Mouse (Mus musculus): ENCODE data around the gene Olfr331. TPM values are rescaled to one million over a fixed set of nuclear protein-coding genes. Genes with fewer than 3 reads are reported as not detected.
"Not testable (repeated sequence)": the region's sequence is repeated elsewhere in the genome, so short reads cannot be mapped to it uniquely, and the experiment has no call there.

Olfr331 gene
- not detected in 2 replicates for polyA plus RNA-seq (2012; ENCODE audit: insufficient read depth, low replicate concordance)

DNA sequence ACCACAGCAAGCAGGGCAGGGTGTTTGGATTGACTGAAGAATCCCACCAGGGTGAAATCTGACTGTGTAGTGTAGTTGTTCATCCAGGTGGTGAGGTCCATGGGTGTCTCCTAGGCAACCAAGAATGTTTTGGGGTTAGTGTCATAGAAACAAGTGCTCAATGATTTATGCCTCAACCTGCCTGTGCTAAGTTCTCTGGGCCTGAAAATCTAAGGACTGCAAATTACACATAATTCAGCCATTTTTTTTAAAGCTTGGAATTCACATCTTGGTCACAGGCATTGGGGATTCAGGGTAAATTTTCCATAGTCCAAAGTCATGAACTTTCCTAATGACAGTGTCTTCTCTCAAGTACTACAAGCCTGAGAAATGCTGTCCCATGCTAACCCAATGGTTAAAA, at the start of gene Olfr331:
Gene Olfr331 (minus strand): TSS at position 101 of the 400 bp plus-strand sequence.
- not testable (repeated sequence) for H3K4me3 ChIP-seq (replicated peaks); H3K27me3 ChIP-seq (replicated peaks); H3K9me3 ChIP-seq; H3K4me1 ChIP-seq; H3K36me3 ChIP-seq (replicated peaks; ENCODE audit: low read length)

DNA sequence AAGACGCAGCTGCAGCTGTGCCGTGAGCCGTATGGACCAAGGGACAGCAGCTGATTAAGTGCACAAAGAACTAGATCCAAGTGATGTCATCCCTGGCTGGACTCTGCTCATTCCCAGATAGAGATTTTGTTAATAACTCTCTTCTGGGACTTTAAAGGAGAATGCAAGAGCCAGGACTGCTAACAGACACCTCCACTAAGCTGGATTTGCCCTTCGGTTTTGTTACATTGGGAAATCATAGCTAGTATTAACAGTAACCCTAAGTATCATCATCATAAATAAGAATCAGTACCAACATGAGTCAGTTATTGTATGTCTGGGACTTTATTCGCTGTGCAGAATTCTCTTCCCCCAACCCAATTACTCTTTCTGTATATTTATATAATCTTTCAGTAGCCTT, 44.0 kb upstream of the Olfr331 start, which contains the start of gene Olfr329-ps:
Gene Olfr329-ps (minus strand): TSS at position 101 of the 400 bp plus-strand sequence.
- no peaks in the 10 kb centered on the region for H3K4me1 ChIP-seq
- H3K4me3 ChIP-seq (replicated peaks), result no peak within 1 kb of the TSS
- no peaks in the 10 kb centered on the region for H3K36me3 ChIP-seq (replicated peaks; ENCODE audit: low read length)
- H3K9me3 ChIP-seq, result no peaks in the 10 kb centered on the region
- peaks cover 7% of the 10 kb centered on the region for H3K27me3 ChIP-seq (replicated peaks)
- TF ChIP-seq GATA1 (IDR thresholded peaks at IDR 0.05; ENCODE audit: borderline replicate concordance, low read length) (no peak), FLI1 (IDR thresholded peaks at IDR 0.05; ENCODE audit: low read length) (no peak)

DNA sequence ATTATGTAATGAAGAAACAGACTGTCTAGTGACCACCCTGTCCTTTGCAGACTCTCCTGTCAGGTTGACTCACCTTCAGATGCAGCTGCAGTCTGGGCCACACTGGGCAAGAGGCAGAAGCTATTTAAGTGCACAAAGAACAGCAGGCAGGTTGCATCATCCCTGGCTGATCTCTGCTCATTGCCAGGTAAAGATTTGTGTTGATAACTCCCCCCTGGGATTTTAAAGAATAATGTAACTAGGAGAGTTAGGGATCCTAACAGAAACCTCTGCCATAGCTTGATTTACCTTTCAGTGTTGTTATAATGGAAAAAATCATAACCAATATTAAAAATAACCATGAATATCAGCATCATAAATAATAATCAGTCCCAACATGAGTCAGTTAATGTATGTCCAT, 32.4 kb upstream of the Olfr331 start, which contains the start of gene Olfr330:
Gene Olfr330 (minus strand): TSS at position 101 of the 400 bp plus-strand sequence.
- not testable (repeated sequence) for H3K36me3 ChIP-seq (replicated peaks; ENCODE audit: low read length); H3K9me3 ChIP-seq; H3K4me3 ChIP-seq (replicated peaks); H3K4me1 ChIP-seq; H3K27me3 ChIP-seq (replicated peaks)

DNA sequence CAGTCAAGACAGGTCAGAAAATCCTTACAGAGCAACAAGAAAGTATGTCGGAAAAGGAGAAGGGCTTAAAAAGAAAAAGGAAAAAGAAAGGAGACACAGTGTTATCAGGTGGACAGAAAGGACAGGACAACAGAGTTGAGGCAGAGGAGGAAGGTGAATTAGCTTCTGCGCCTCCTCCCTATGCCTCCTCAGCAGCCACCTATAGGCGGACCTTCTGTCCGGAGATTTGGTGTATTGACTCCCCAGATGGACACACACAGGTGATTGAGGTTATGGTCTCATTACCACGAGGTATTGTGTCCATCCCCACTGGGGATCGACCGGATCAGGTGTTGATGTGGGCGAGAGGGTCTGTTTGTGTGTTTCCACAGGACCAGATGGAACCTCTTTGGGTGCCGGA, 17.4 kb upstream of the Olfr331 start:
- H3K9me3 ChIP-seq; H3K27me3 ChIP-seq (replicated peaks); H3K4me1 ChIP-seq; H3K4me3 ChIP-seq (replicated peaks); H3K36me3 ChIP-seq (replicated peaks; ENCODE audit: low read length): not testable (repeated sequence)

DNA sequence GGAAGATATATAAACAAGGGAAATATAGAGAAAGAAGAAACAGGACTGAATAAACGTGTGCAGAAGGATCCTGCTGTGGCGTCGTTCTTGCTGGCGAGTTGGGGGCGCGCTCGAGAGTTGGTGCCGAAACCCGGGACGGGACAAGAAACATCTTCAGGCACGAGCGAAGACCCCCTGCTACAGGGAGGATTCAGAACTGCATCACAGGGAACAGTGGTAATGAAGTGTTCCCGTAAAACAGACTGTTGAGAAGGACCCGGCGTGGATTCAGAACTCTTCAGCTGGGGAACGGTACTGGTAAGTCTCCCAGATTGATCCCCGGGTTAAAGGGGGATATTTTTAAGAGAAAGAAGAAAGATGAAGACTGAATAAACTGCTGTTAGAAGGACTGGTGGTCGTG, 16.5 kb upstream of the Olfr331 start:
- H3K27me3 ChIP-seq (replicated peaks); H3K36me3 ChIP-seq (replicated peaks; ENCODE audit: low read length); H3K4me3 ChIP-seq (replicated peaks); H3K9me3 ChIP-seq; H3K4me1 ChIP-seq: not testable (repeated sequence)

DNA sequence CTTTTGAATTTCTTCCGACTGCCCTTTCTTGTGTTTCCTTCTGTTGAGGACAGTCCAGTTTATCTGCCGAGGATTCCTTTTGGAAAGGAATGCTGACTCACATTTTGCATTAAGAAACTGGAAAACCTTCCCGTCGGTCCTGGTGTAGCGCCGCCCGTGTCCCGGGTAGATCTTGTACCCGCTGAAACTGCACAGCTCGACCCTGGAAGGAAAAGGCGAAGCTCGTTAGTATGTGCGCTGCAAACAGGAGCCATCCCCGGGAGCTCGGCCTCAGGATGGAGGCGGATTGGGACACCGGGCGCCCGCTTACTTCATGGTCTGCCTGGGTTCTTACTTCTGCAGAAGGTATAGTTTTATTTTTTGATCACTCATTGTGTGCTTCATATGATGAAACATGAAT, 6.7 kb upstream of the Olfr331 start:
- not testable (repeated sequence) for H3K36me3 ChIP-seq (replicated peaks; ENCODE audit: low read length); H3K9me3 ChIP-seq; H3K4me3 ChIP-seq (replicated peaks); H3K27me3 ChIP-seq (replicated peaks); H3K4me1 ChIP-seq

DNA sequence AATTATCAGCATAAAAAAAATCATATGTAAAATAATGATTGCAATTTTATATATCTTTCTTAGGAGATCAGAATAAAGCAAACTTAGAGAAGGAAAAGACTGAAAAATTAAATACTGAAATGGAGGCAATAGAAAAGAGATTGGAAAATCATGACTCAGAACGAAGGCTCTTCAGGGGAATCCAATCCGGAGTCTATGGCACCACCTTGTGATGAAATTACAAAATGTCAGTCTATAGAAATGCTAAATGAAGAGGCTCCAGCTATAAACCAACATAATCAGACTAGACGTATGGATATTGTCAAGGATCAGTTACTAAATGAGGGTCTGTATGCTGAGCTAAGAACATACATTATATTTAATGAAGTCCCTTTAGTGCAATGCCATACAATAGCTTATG, 3.1 kb downstream of the Olfr331 start:
- TF ChIP-seq GATA1 (IDR thresholded peaks at IDR 0.05; ENCODE audit: borderline replicate concordance, low read length) (no peak), FLI1 (IDR thresholded peaks at IDR 0.05; ENCODE audit: low read length) (no peak)
- Histone ChIP-seq H3K27me3 (replicated peaks) (peaks cover 3% of the 10 kb centered on the region), H3K36me3 (replicated peaks; ENCODE audit: low read length) (no peaks in the 10 kb centered on the region), H3K9me3 (no peaks in the 10 kb centered on the region), H3K4me1 (no peaks in the 10 kb centered on the region), H3K4me3 (replicated peaks) (no peak overlapping the region)

DNA sequence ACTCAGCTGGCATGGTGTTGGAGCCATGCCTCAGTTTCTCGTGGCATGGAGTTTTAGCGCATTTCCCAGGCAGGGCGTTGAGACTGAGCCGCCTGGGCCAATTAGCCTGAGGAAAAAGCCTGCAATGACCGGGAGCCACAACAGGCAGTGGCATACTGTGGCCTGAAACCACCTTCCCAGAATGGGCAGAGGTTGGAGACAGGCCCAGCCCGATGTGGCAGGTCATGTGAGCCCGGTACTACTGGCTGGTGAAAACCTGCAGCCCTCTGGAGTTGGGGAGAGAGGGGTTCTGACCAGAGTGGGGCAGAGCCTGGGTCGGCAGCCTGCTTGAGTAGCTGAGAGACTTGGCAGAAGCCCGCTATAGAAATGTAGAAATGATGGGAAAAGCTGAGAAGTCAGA, 3.6 kb downstream of the Olfr331 start:
- no peaks in the 10 kb centered on the region for H3K9me3 ChIP-seq
- H3K4me3 ChIP-seq (replicated peaks), result no peak overlapping the region
- peaks cover 3% of the 10 kb centered on the region for H3K27me3 ChIP-seq (replicated peaks)
- no peaks in the 10 kb centered on the region for H3K36me3 ChIP-seq (replicated peaks; ENCODE audit: low read length)
- no peak for TF ChIP-seq GATA1 (IDR thresholded peaks at IDR 0.05; ENCODE audit: borderline replicate concordance, low read length)
- H3K4me1 ChIP-seq, result no peaks in the 10 kb centered on the region

DNA sequence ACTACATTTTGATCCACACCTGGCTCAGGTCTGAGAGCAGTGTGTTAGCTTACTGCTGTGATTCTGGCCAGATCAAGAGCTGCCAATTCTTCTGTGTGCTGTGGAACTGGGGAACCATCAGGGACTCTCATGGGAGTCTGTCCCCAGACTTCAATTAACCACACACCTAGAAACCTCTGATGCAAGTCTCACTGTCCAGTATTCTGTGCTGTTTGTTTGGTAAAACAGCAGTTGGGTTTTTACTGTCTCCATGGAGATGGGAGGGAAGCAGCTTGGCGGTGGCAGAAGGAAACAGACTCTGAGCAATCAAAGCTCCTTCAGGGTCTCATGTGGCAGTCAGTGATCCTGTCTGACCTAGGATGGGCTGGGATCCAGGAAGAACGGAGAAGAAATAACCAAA, 9.9 kb downstream of the Olfr331 start, which contains the start of gene Olfr332:
Gene Olfr332 (minus strand): TSS at position 101 of the 400 bp plus-strand sequence.
- no peaks in the 10 kb centered on the region for H3K4me1 ChIP-seq
- TF ChIP-seq FLI1 (IDR thresholded peaks at IDR 0.05; ENCODE audit: low read length) (no peak), GATA1 (IDR thresholded peaks at IDR 0.05; ENCODE audit: borderline replicate concordance, low read length) (no peak)
- peaks cover 3% of the 10 kb centered on the region for H3K27me3 ChIP-seq (replicated peaks)

DNA sequence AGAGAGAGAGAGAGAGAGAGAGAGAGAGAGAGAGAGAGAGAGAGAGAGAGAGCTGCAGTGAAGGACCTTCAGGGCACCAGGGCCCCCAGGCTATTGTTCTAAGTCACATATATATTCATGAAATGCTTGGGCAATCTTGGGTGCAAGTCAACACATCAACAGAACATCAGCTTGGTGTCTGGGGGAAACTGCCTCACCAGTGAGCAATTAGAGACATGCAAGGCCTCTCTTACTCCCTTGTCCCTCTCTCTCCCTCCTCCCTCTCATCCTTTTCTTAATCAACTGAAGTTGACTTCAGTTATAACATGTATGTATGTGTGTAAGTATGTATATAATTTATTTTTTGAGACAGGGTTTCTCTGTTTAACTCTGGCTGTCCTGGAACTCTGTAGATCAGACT, 40.2 kb downstream of the Olfr331 start, which contains the start of gene Olfr30:
Gene Olfr30 (minus strand): TSS at position 101 of the 400 bp plus-strand sequence.
- H3K4me1 ChIP-seq, result no peaks in the 10 kb centered on the region
- H3K36me3 ChIP-seq (replicated peaks; ENCODE audit: low read length), result no peaks in the 10 kb centered on the region
- TF ChIP-seq FLI1 (IDR thresholded peaks at IDR 0.05; ENCODE audit: low read length) (no peak), GATA1 (IDR thresholded peaks at IDR 0.05; ENCODE audit: borderline replicate concordance, low read length) (no peak)
- H3K4me3 ChIP-seq (replicated peaks), result no peak within 1 kb of the TSS
- H3K9me3 ChIP-seq, result no peaks in the 10 kb centered on the region
- peaks cover 10% of the 10 kb centered on the region for H3K27me3 ChIP-seq (replicated peaks)

More for the DNA sequence above, 9.9 kb downstream of the Olfr331 start, which contains the start of gene Olfr332:
- no peaks in the 10 kb centered on the region for H3K36me3 ChIP-seq (replicated peaks; ENCODE audit: low read length)
- H3K9me3 ChIP-seq, result no peaks in the 10 kb centered on the region
- H3K4me3 ChIP-seq (replicated peaks), result no peak within 1 kb of the TSS

DNA sequence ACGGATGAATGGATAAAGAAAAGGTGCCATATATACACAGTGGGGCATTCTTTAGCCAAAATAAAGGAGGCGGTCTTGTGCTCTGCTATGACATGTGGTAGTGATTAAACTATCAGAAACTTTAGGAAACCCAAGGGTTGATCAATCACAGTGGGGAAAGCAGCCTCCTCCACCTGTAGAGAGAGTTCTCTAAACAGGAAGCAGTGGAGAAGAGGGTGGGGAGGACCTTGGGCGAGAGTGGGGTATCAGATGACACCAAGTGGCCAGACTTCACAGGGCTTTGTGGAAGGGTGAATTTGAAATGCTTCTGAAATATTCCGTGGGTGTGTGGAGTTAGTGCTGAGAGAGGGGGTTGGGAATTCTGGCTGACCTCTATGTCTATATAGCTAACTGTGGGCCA, 48.8 kb downstream of the Olfr331 start:
- no peaks in the 10 kb centered on the region; the same call in 1 of the 2 replicates for H3K9me3 ChIP-seq
- TF ChIP-seq GATA1 (IDR thresholded peaks at IDR 0.05; ENCODE audit: borderline replicate concordance, low read length) (no peak), FLI1 (IDR thresholded peaks at IDR 0.05; ENCODE audit: low read length) (no peak)
- H3K4me3 ChIP-seq (replicated peaks), result no peak overlapping the region
- H3K27me3 ChIP-seq (replicated peaks), result peaks cover 7% of the 10 kb centered on the region
- no peaks in the 10 kb centered on the region for H3K4me1 ChIP-seq
- no peaks in the 10 kb centered on the region for H3K36me3 ChIP-seq (replicated peaks; ENCODE audit: low read length)

Measured in megakaryocyte, embryonic 14.5 days (primary cell).